Mouse (Mus musculus): ENCODE measurements at regions not wholly inside any gene's neighbourhood (a gene's known extent, or its start where the extent isn't known, plus 50 kb on each side); places are given as distances from the start of the nearest gene placed in this dataset.

GRCm38 (mm10) chr1:155027583-155027982, 71.9 kb downstream of the Ier5 start:
- TF ChIP-seq CTCF (IDR thresholded peaks at IDR 0.05; ENCODE audit: low read depth, low read length): no peak
- no peak for TF ChIP-seq POLR2A (IDR thresholded peaks at IDR 0.05; ENCODE audit: borderline replicate concordance, low read depth, low read length)

All from bone marrow macrophage, adult 2 months (primary cell).